Mouse (Mus musculus): ENCODE data around the gene Nup85. TPM values are rescaled to one million over a fixed set of nuclear protein-coding genes. Genes with fewer than 3 reads are reported as not detected.

Gene Nup85
- polyA plus RNA-seq, 1 experiment from 2014 or later, result 107 TPM

GRCm38 (mm10) chr11:115623487-115624070, 59.3 kb downstream of the Nup85 start:
- Histone ChIP-seq H3K9ac (replicated peaks; ENCODE audit: low read length) (no peak overlapping the region), H3K4me1 (ENCODE audit: control insufficient read depth, insufficient read depth, low read length) (peaks cover 5% of the 10 kb centered on the region; the same call in 1 of the 2 replicates), H3K36me3 (ENCODE audit: control insufficient read depth, insufficient read depth, low read length) (peaks cover 37% of the 10 kb centered on the region), H3K27ac (replicated peaks; ENCODE audit: low read depth, low read length) (no peak overlapping the region), H3K4me3 (replicated peaks; ENCODE audit: low read depth, low read length) (no peak overlapping the region), H3K4me2 (ENCODE audit: low read length) (no peak overlapping the region), H3K27me3 (ENCODE audit: control insufficient read depth, insufficient read depth, low read length) (no peaks in the 10 kb centered on the region), H3K9me3 (ENCODE audit: control insufficient read depth, low read length) (no peaks in the 10 kb centered on the region)
- no peak for ATAC-seq (ENCODE audit: low FRiP score, low TSS enrichment)
- WGBS, result 77% methylated on average over 9 of the region's 9 CpGs
- DNase-seq, result no peak

- Histone ChIP-seq H3K4me1 (ENCODE audit: control insufficient read depth, insufficient read depth, low read length) (peaks cover 5% of the 10 kb centered on the region; the same call in 1 of the 2 replicates), H3K27ac (replicated peaks; ENCODE audit: low read depth, low read length) (no peak overlapping the region), H3K4me3 (replicated peaks; ENCODE audit: low read depth, low read length) (no peak overlapping the region), H3K36me3 (ENCODE audit: control insufficient read depth, insufficient read depth, low read length) (peaks cover 21% of the 10 kb centered on the region), H3K9me3 (ENCODE audit: control insufficient read depth, low read length) (no peaks in the 10 kb centered on the region), H3K9ac (replicated peaks; ENCODE audit: low read length) (no peak overlapping the region), H3K4me2 (ENCODE audit: low read length) (no peak overlapping the region), H3K27me3 (ENCODE audit: control insufficient read depth, insufficient read depth, low read length) (no peaks in the 10 kb centered on the region)
- no peak for ATAC-seq (ENCODE audit: low FRiP score, low TSS enrichment)
- no peak for DNase-seq
- 88% methylated on average over 9 of the region's 9 CpGs for WGBS
These were observed 61.6 kb downstream of the Nup85 start for GRCm38 (mm10) chr11:115625877-115626276.

- DNase-seq, result no peak
These were observed 62.8 kb downstream of the Nup85 start for GRCm38 (mm10) chr11:115626824-115627616.

GRCm38 (mm10) chr11:115627705-115628464, 63.7 kb downstream of the Nup85 start, which contains the start of gene Slc25a19:
Gene Slc25a19, minus strand, starts transcription at chr11:115628295.
- no peaks in the 10 kb centered on the region for H3K9me3 ChIP-seq (ENCODE audit: control insufficient read depth, low read length)
- peak within 1 kb of the TSS; percentile 63 for H3K4me3 ChIP-seq (replicated peaks; ENCODE audit: low read depth, low read length)
- WGBS, result under 1% methylated on average over 47 of the region's 47 CpGs
- H3K4me2 ChIP-seq (ENCODE audit: low read length), result peak within 1 kb of the TSS; percentile 74
- H3K27ac ChIP-seq (replicated peaks; ENCODE audit: low read depth, low read length), result no peak within 1 kb of the TSS
- DNase-seq (peak; percentile 99), ATAC-seq (ENCODE audit: low FRiP score, low TSS enrichment) (peak; percentile 99)
- no peaks in the 10 kb centered on the region for H3K27me3 ChIP-seq (ENCODE audit: control insufficient read depth, insufficient read depth, low read length)
- H3K9ac ChIP-seq (replicated peaks; ENCODE audit: low read length), result peak within 1 kb of the TSS; percentile 61
- H3K4me1 ChIP-seq (ENCODE audit: control insufficient read depth, insufficient read depth, low read length), result peaks cover 5% of the 10 kb centered on the region; the same call in 1 of the 2 replicates
- H3K36me3 ChIP-seq (ENCODE audit: control insufficient read depth, insufficient read depth, low read length), result peaks cover 4% of the 10 kb centered on the region

More at GRCm38 (mm10) chr11:115626824-115627616, 62.8 kb downstream of the Nup85 start:
- 58% methylated on average over 11 of the region's 11 CpGs for WGBS
- H3K4me2 ChIP-seq (ENCODE audit: low read length), result peak overlapping the region; percentile 74
- peak overlapping the region; percentile 61 for H3K9ac ChIP-seq (replicated peaks; ENCODE audit: low read length)
- no peaks in the 10 kb centered on the region for H3K27me3 ChIP-seq (ENCODE audit: control insufficient read depth, insufficient read depth, low read length)
- H3K9me3 ChIP-seq (ENCODE audit: control insufficient read depth, low read length), result no peaks in the 10 kb centered on the region
- H3K4me1 ChIP-seq (ENCODE audit: control insufficient read depth, insufficient read depth, low read length), result peaks cover 5% of the 10 kb centered on the region; the same call in 1 of the 2 replicates
- peaks cover 13% of the 10 kb centered on the region for H3K36me3 ChIP-seq (ENCODE audit: control insufficient read depth, insufficient read depth, low read length)
- ATAC-seq (ENCODE audit: low FRiP score, low TSS enrichment), result no peak
- H3K27ac ChIP-seq (replicated peaks; ENCODE audit: low read depth, low read length), result no peak overlapping the region
- peak overlapping the region; percentile 63 for H3K4me3 ChIP-seq (replicated peaks; ENCODE audit: low read depth, low read length)

GRCm38 (mm10) chr11:115628465-115629101, 64.3 kb downstream of the Nup85 start:
- H3K4me3 ChIP-seq (replicated peaks; ENCODE audit: low read depth, low read length), result peak overlapping the region; percentile 63
- H3K9ac ChIP-seq (replicated peaks; ENCODE audit: low read length), result no peak overlapping the region
- no peaks in the 10 kb centered on the region; the same call in 1 of the 2 replicates for H3K36me3 ChIP-seq (ENCODE audit: control insufficient read depth, insufficient read depth, low read length)
- peak overlapping the region; percentile 48 for H3K4me2 ChIP-seq (ENCODE audit: low read length)
- H3K27ac ChIP-seq (replicated peaks; ENCODE audit: low read depth, low read length), result no peak overlapping the region
- WGBS, result 54% methylated on average over 13 of the region's 13 CpGs
- H3K4me1 ChIP-seq (ENCODE audit: control insufficient read depth, insufficient read depth, low read length), result peaks cover 5% of the 10 kb centered on the region; the same call in 1 of the 2 replicates
- ATAC-seq (ENCODE audit: low FRiP score, low TSS enrichment) (peak; percentile 9; the same call in 1 of the 2 replicates), DNase-seq (no peak)
- no peaks in the 10 kb centered on the region for H3K27me3 ChIP-seq (ENCODE audit: control insufficient read depth, insufficient read depth, low read length)
- H3K9me3 ChIP-seq (ENCODE audit: control insufficient read depth, low read length), result no peaks in the 10 kb centered on the region

- Histone ChIP-seq H3K27ac (replicated peaks; ENCODE audit: low read depth, low read length) (no peak overlapping the region), H3K4me2 (ENCODE audit: low read length) (no peak overlapping the region), H3K36me3 (ENCODE audit: control insufficient read depth, insufficient read depth, low read length) (no peaks in the 10 kb centered on the region), H3K9me3 (ENCODE audit: control insufficient read depth, low read length) (no peaks in the 10 kb centered on the region), H3K9ac (replicated peaks; ENCODE audit: low read length) (no peak overlapping the region), H3K4me1 (ENCODE audit: control insufficient read depth, insufficient read depth, low read length) (peaks cover 5% of the 10 kb centered on the region; the same call in 1 of the 2 replicates), H3K27me3 (ENCODE audit: control insufficient read depth, insufficient read depth, low read length) (no peaks in the 10 kb centered on the region), H3K4me3 (replicated peaks; ENCODE audit: low read depth, low read length) (no peak overlapping the region)
- DNase-seq, result no peak
- WGBS, result 88% methylated on average over 13 of the region's 13 CpGs
- no peak for ATAC-seq (ENCODE audit: low FRiP score, low TSS enrichment)
These were observed 65.7 kb downstream of the Nup85 start for GRCm38 (mm10) chr11:115629734-115630531.

GRCm38 (mm10) chr11:115630532-115631504, 66.6 kb downstream of the Nup85 start:
- H3K4me1 ChIP-seq (ENCODE audit: control insufficient read depth, insufficient read depth, low read length), result peaks cover 5% of the 10 kb centered on the region; the same call in 1 of the 2 replicates
- no peak for ATAC-seq (ENCODE audit: low FRiP score, low TSS enrichment)
- H3K36me3 ChIP-seq (ENCODE audit: control insufficient read depth, insufficient read depth, low read length), result no peaks in the 10 kb centered on the region

More at GRCm38 (mm10) chr11:115630532-115631504, 66.6 kb downstream of the Nup85 start:
- no peak overlapping the region for H3K4me3 ChIP-seq (replicated peaks; ENCODE audit: low read depth, low read length)
- 48% methylated on average over 16 of the region's 16 CpGs for WGBS
- no peak overlapping the region for H3K27ac ChIP-seq (replicated peaks; ENCODE audit: low read depth, low read length)
- no peak overlapping the region for H3K9ac ChIP-seq (replicated peaks; ENCODE audit: low read length)
- no peaks in the 10 kb centered on the region for H3K9me3 ChIP-seq (ENCODE audit: control insufficient read depth, low read length)
- DNase-seq, result no peak
- no peak overlapping the region for H3K4me2 ChIP-seq (ENCODE audit: low read length)
- H3K27me3 ChIP-seq (ENCODE audit: control insufficient read depth, insufficient read depth, low read length), result no peaks in the 10 kb centered on the region
